Mouse (Mus musculus) MEL (cell line): ENCODE results near the gene Gm21885. TPM values are rescaled to one million over a fixed set of nuclear protein-coding genes. Genes with fewer than 3 reads are reported as not detected.

Source experiments
- DNase-seq: peaks from one replicate; pipeline ENCODE4 v3.0.0; 2011; ENCODE audit warnings: low read depth, low spot score
- H3K27ac ChIP-seq: 2 replicates; pipeline ENCODE4 v1.5.1; 2012; ENCODE audit warnings: low read depth, mild to moderate bottlenecking, control low read depth, low read length, moderate library complexity; ENCODE audit not compliant: control insufficient read depth
- H3K27me3 ChIP-seq, 2 experiments: fragments of 150-350 bp in 1 of 2; sonication (generic) in 1 of 2; 2 replicates each; pipeline ENCODE4 v1.6.1; 2012; ENCODE audit warnings: low read length in 2 of 2, mild to moderate bottlenecking in 2 of 2, improper control_type of control experiment in 1 of 2, moderate library complexity in 1 of 2; ENCODE audit not compliant: insufficient read depth in 2 of 2, control insufficient read depth in 1 of 2
- H3K36me3 ChIP-seq, 2 experiments: 2 replicates each; pipeline ENCODE4 v1.6.1; 2012 to 2014; ENCODE audit warnings: low read length in 2 of 2, improper control_type of control experiment in 1 of 2, inconsistent platforms in 1 of 2, mild to moderate bottlenecking in 1 of 2; ENCODE audit not compliant: insufficient read depth in 2 of 2, control insufficient read depth in 1 of 2
- H3K4me1 ChIP-seq, 2 experiments: fragments of 150-350 bp in 1 of 2; sonication (generic) in 1 of 2; 2 replicates each; pipeline ENCODE4 v1.6.1; 2012; ENCODE audit warnings: low read length in 2 of 2, improper control_type of control experiment in 1 of 2, mild to moderate bottlenecking in 1 of 2; ENCODE audit not compliant: insufficient read depth in 2 of 2, control insufficient read depth in 1 of 2
- H3K4me3 ChIP-seq, 2 experiments: fragments of 150-350 bp in 1 of 2; sonication (generic) in 1 of 2; 2 replicates each; pipeline ENCODE4 v1.5.1; 2012; ENCODE audit warnings: low read depth in 2 of 2, low read length in 2 of 2, mild to moderate bottlenecking in 2 of 2, moderate library complexity in 2 of 2, control low read depth in 1 of 2, improper control_type of control experiment in 1 of 2; ENCODE audit not compliant: control insufficient read depth in 1 of 2, insufficient read depth in 1 of 2
- H3K79me2 ChIP-seq: 2 replicates; pipeline ENCODE4 v1.6.1; 2012; ENCODE audit warnings: mild to moderate bottlenecking, low read length, moderate library complexity; ENCODE audit not compliant: control insufficient read depth, poor library complexity, insufficient read depth
- H3K9ac ChIP-seq: 2 replicates; pipeline ENCODE4 v1.6.1; 2012; ENCODE audit warnings: low read depth, mild to moderate bottlenecking, control low read depth, low read length, moderate library complexity; ENCODE audit not compliant: control insufficient read depth, poor library complexity, severe bottlenecking
- H3K9me3 ChIP-seq: fragments of 150-350 bp; sonication (generic); replicated peaks from 2 replicates; pipeline ENCODE4 v1.6.1; 2012; ENCODE audit warnings: mild to moderate bottlenecking, low read length, improper control_type of control experiment, moderate library complexity; ENCODE audit not compliant: insufficient read depth
- BHLHE40 ChIP-seq: IDR thresholded peaks from 2 replicates; pipeline ENCODE4 v1.6.1; 2012; ENCODE audit warnings: low read depth, mild to moderate bottlenecking, inconsistent platforms, low read length, improper control_type of control experiment, borderline replicate concordance
- CHD1 ChIP-seq: IDR thresholded peaks from 2 replicates; pipeline ENCODE4 v1.6.1; 2012; ENCODE audit warnings: low read depth, mild to moderate bottlenecking, inconsistent platforms, low read length, improper control_type of control experiment
- E2F4 ChIP-seq: IDR thresholded peaks from 2 replicates; pipeline ENCODE4 v1.6.1; 2011; ENCODE audit warnings: low read depth, low read length, improper control_type of control experiment, borderline replicate concordance
- EP300 ChIP-seq, 2 experiments: IDR thresholded peaks; 2 replicates each; pipeline ENCODE4 v1.6.1; 2011; ENCODE audit warnings: improper control_type of control experiment in 2 of 2, low read length in 2 of 2, low read depth in 1 of 2, mild to moderate bottlenecking in 1 of 2
- ETS1 ChIP-seq: IDR thresholded peaks from 2 replicates; pipeline ENCODE4 v1.6.1; 2012; ENCODE audit warnings: low read depth, mild to moderate bottlenecking, inconsistent platforms, low read length, improper control_type of control experiment, moderate library complexity
- GATA1 ChIP-seq: IDR thresholded peaks from 2 replicates; pipeline ENCODE4 v1.6.1; 2011; ENCODE audit warnings: low read depth, low read length, improper control_type of control experiment
- JUND ChIP-seq: IDR thresholded peaks from 2 replicates; pipeline ENCODE4 v1.6.1; 2011; ENCODE audit warnings: low read depth, mild to moderate bottlenecking, improper control_type of control experiment, low read length
- KAT2A ChIP-seq: conservative IDR thresholded peaks from 2 replicates; pipeline ENCODE4 v1.6.1; 2012; ENCODE audit warnings: low read depth, low read length, improper control_type of control experiment, inconsistent platforms
- MAX ChIP-seq: IDR thresholded peaks from 2 replicates; pipeline ENCODE4 v1.6.1; 2011; ENCODE audit warnings: low read length, improper control_type of control experiment
- MEF2A ChIP-seq: IDR thresholded peaks from 2 replicates; pipeline ENCODE4 v1.6.1; 2014; ENCODE audit warnings: low read depth, mild to moderate bottlenecking, inconsistent platforms, low read length, improper control_type of control experiment; ENCODE audit not compliant: poor library complexity, insufficient replicate concordance, severe bottlenecking; ENCODE audit errors: extremely low read depth
- MXI1 ChIP-seq: IDR thresholded peaks from 2 replicates; pipeline ENCODE4 v1.6.1; 2011; ENCODE audit warnings: mild to moderate bottlenecking, low read depth, low read length, improper control_type of control experiment
- MYB ChIP-seq: IDR thresholded peaks from 2 replicates; pipeline ENCODE4 v1.6.1; 2011; ENCODE audit warnings: mild to moderate bottlenecking, low read depth, low read length, improper control_type of control experiment
- NRF1 ChIP-seq: IDR thresholded peaks from 2 replicates; pipeline ENCODE4 v1.6.1; 2014; ENCODE audit warnings: low read depth, mild to moderate bottlenecking, inconsistent platforms, low read length, improper control_type of control experiment, moderate library complexity; ENCODE audit not compliant: poor library complexity, insufficient read depth, severe bottlenecking
- POLR2A ChIP-seq, 2 experiments: IDR thresholded peaks; 2 replicates each; pipeline ENCODE4 v1.6.1; 2011 to 2012; ENCODE audit warnings: low read length in 2 of 2, mild to moderate bottlenecking in 2 of 2, control low read depth in 1 of 2, improper control_type of control experiment in 1 of 2, low read depth in 1 of 2, moderate library complexity in 1 of 2; ENCODE audit not compliant: control insufficient read depth in 1 of 2, insufficient read depth in 1 of 2, poor library complexity in 1 of 2
- RAD21 ChIP-seq: IDR thresholded peaks from 2 replicates; pipeline ENCODE4 v1.6.1; 2011; ENCODE audit warnings: mild to moderate bottlenecking, low read depth, low read length, improper control_type of control experiment
- RCOR1 ChIP-seq: IDR thresholded peaks from 2 replicates; pipeline ENCODE4 v1.6.1; 2012; ENCODE audit warnings: low read depth, mild to moderate bottlenecking, inconsistent platforms, low read length, improper control_type of control experiment
- SIN3A ChIP-seq: IDR thresholded peaks from 2 replicates; pipeline ENCODE4 v1.6.1; 2012; ENCODE audit warnings: low read length, improper control_type of control experiment, inconsistent platforms
- SMC3 ChIP-seq: IDR thresholded peaks from 2 replicates; pipeline ENCODE4 v1.6.1; 2011; ENCODE audit warnings: low read depth, low read length, improper control_type of control experiment
- TBP ChIP-seq: IDR thresholded peaks from 2 replicates; pipeline ENCODE4 v1.8.0; 2011; ENCODE audit warnings: low read depth, low read length, improper control_type of control experiment
- TCF12 ChIP-seq: IDR thresholded peaks from 2 replicates; pipeline ENCODE4 v1.6.1; 2014; ENCODE audit warnings: low read depth, mild to moderate bottlenecking, inconsistent platforms, low read length, improper control_type of control experiment, moderate library complexity
- UBTF ChIP-seq: IDR thresholded peaks from 2 replicates; pipeline ENCODE4 v1.6.1; 2012; ENCODE audit warnings: low read depth, mild to moderate bottlenecking, inconsistent platforms, low read length, improper control_type of control experiment, moderate library complexity, borderline replicate concordance; ENCODE audit not compliant: insufficient read depth
- USF2 ChIP-seq, 2 experiments: IDR thresholded peaks; 2 replicates each; pipeline ENCODE4 v1.6.1; 2011 to 2012; ENCODE audit warnings: improper control_type of control experiment in 2 of 2, low read length in 2 of 2, borderline replicate concordance in 1 of 2, inconsistent platforms in 1 of 2, low read depth in 1 of 2, mild to moderate bottlenecking in 1 of 2; ENCODE audit not compliant: insufficient read depth in 1 of 2
- ZC3H11A ChIP-seq: IDR thresholded peaks from 2 replicates; pipeline ENCODE4 v1.6.1; 2012; ENCODE audit warnings: low read depth, mild to moderate bottlenecking, inconsistent platforms, low read length, improper control_type of control experiment
- ZNF384 ChIP-seq: IDR thresholded peaks from 2 replicates; pipeline ENCODE4 v1.6.1; 2012; ENCODE audit warnings: low read depth, mild to moderate bottlenecking, inconsistent platforms, low read length, improper control_type of control experiment
- polyA plus RNA-seq, 2 experiments: library from polyadenylated mRNA; stranded (reverse) in 1 of 2; unstranded in 1 of 2; fragments of >175 nt in 1 of 2; fragments of >200 nt in 1 of 2; gene quantifications; 2 replicates each; pipeline versions ENCODE4 v1.2.1 to v1.2.4; 2012; ENCODE audit warnings: low replicate concordance in 2 of 2, low read depth in 1 of 2; ENCODE audit not compliant: insufficient read length in 2 of 2, insufficient read depth in 1 of 2, missing spikeins in 1 of 2
- total RNA-seq: library from RNA; depleted of rRNA; stranded (reverse); fragments of 300-350 nt; gene quantifications from 2 replicates; pipeline ENCODE4 v1.2.3, GENCODE M21; 2012

Gm21885 gene
- total and polyA plus RNA-seq, 3 experiments: 0.74 TPM; not detected in 2

GRCm38 (mm10) chr11:94318056-94318455 is 36.4 kb downstream of the Gm21885 start:
- no peak for TF ChIP-seq USF2 (IDR thresholded peaks at IDR 0.05; ENCODE audit: borderline replicate concordance in 1 of 2, insufficient read depth in 1 of 2, low read depth in 1 of 2, low read length in 2 of 2)
- no peak for TF ChIP-seq CHD1
- TF ChIP-seq MYB: 0 out of 2 replicates have a peak, but pooled peaks have one; percentile 23
- peak; percentile 45; the same call in 1 of the 2 replicates for TF ChIP-seq ETS1
- no peak for TF ChIP-seq JUND
- TF ChIP-seq SIN3A: peak; percentile 58
- TF ChIP-seq TCF12: peak; percentile 49; the same call in 1 of the 2 replicates
- peak; percentile 76 for TF ChIP-seq ZNF384
- no peak for TF ChIP-seq POLR2A (IDR thresholded peaks at IDR 0.05; ENCODE audit: control insufficient read depth in 1 of 2, insufficient read depth in 1 of 2, low read depth in 1 of 2, low read length in 2 of 2, poor library complexity in 1 of 2)
- peak; percentile 65 for TF ChIP-seq GATA1
- 0 out of 2 replicates have a peak, but pooled peaks have one; percentile 10 for TF ChIP-seq BHLHE40
- TF ChIP-seq RAD21: no peak
- TF ChIP-seq EP300 (IDR thresholded peaks at IDR 0.05; ENCODE audit: low read depth in 1 of 2, low read length in 2 of 2): peak; percentile 49 to 56; a peak in 3 of 4 replicates
- TF ChIP-seq MEF2A: no peak
- no peaks in the 10 kb centered on the region for H3K9me3 ChIP-seq
- no peak for DNase-seq
- peak overlapping the region; percentile 38 for H3K9ac ChIP-seq
- H3K27me3 ChIP-seq: no peaks in the 10 kb centered on the region
- peaks cover 47 to 77% of the 10 kb centered on the region in 2 experiments for H3K36me3 ChIP-seq
- peak overlapping the region; percentile 22 to 40; a peak in 3 of 4 replicates for H3K4me3 ChIP-seq
- no peak overlapping the region for H3K27ac ChIP-seq
- peaks cover 52 to 61% of the 10 kb centered on the region in 2 experiments for H3K4me1 ChIP-seq
- H3K79me2 ChIP-seq: peaks cover 89% of the 10 kb centered on the region

GRCm38 (mm10) chr11:94320969-94321930 is 39.6 kb downstream of the Gm21885 start:
- Histone ChIP-seq H3K4me3 (peak overlapping the region; percentile 81 to 99), H3K9ac (peak overlapping the region; percentile 91), H3K36me3 (peaks cover 24 to 51% of the 10 kb centered on the region in 2 experiments), H3K4me1 (peaks cover 33 to 38% of the 10 kb centered on the region in 2 experiments), H3K9me3 (no peaks in the 10 kb centered on the region), H3K27me3 (no peaks in the 10 kb centered on the region), H3K79me2 (peaks cover 59% of the 10 kb centered on the region), H3K27ac (peak overlapping the region; percentile 89)
- peak; percentile 82 for DNase-seq
- 0 out of 2 replicates have a peak, but pooled peaks have one; percentile 36 for TF ChIP-seq RCOR1
- TF ChIP-seq KAT2A: peak; percentile 48
- TF ChIP-seq SMC3: no peak
- TF ChIP-seq SIN3A: peak; percentile 34; the same call in 1 of the 2 replicates
- peak; percentile 66 for TF ChIP-seq ETS1
- no peak for TF ChIP-seq ZC3H11A
- TF ChIP-seq EP300 (IDR thresholded peaks at IDR 0.05; ENCODE audit: low read depth in 1 of 2, low read length in 2 of 2): peak; percentile 37 to 50; a peak in 2 of 4 replicates
- peak in 1 of 2 experiments; percentile 77; a peak in 2 of 4 replicates for TF ChIP-seq POLR2A (IDR thresholded peaks at IDR 0.05; ENCODE audit: control insufficient read depth in 1 of 2, insufficient read depth in 1 of 2, low read depth in 1 of 2, low read length in 2 of 2, poor library complexity in 1 of 2)
- peak; percentile 5; the same call in 1 of the 2 replicates for TF ChIP-seq MEF2A
- TF ChIP-seq MXI1: peak; percentile 61
- TF ChIP-seq E2F4: peak; percentile 75
- TF ChIP-seq BHLHE40: no peak
- TF ChIP-seq GATA1: 0 out of 2 replicates have a peak, but pooled peaks have one; percentile 32
- peak; percentile 33; the same call in 1 of the 2 replicates for TF ChIP-seq TBP
- no peak for TF ChIP-seq NRF1
- peak; percentile 34; the same call in 1 of the 2 replicates for TF ChIP-seq TCF12
- TF ChIP-seq MYB: peak; percentile 49; the same call in 1 of the 2 replicates
- TF ChIP-seq MAX: peak; percentile 38
- TF ChIP-seq UBTF: 0 out of 2 replicates have a peak, but pooled peaks have one; percentile 64
- TF ChIP-seq CHD1: peak; percentile 96
